Mouse (Mus musculus) hindbrain, embryonic 10.5 days (tissue): Measurements from ENCODE around the gene Rarb. TPM values are rescaled to one million over a fixed set of nuclear protein-coding genes. Genes with fewer than 3 reads are reported as not detected.

Source experiments
- DNase-seq: peaks from one replicate; pipeline ENCODE4 v3.0.0-alpha.2; 2017; ENCODE audit warnings: low spot score
- H3K27ac ChIP-seq: fragments of 300-500 bp; sonication (generic); 2 replicates; pipeline ENCODE4 v1.5.1; 2016; ENCODE audit warnings: mild to moderate bottlenecking, moderate library complexity
- H3K27me3 ChIP-seq: fragments of 300-500 bp; sonication (generic); 2 replicates; pipeline ENCODE4 v1.6.1; 2016; ENCODE audit warnings: mild to moderate bottlenecking; ENCODE audit not compliant: poor library complexity, insufficient read depth, severe bottlenecking
- H3K36me3 ChIP-seq: fragments of 300-500 bp; sonication (generic); 2 replicates; pipeline ENCODE4 v1.6.1; 2016; ENCODE audit warnings: mild to moderate bottlenecking, moderate library complexity
- H3K4me1 ChIP-seq: fragments of 300-500 bp; sonication (generic); replicated peaks from 2 replicates; pipeline ENCODE4 v1.6.1; 2016; ENCODE audit warnings: mild to moderate bottlenecking
- H3K4me3 ChIP-seq: fragments of 300-500 bp; sonication (generic); 2 replicates; pipeline ENCODE4 v1.5.1; 2016; ENCODE audit warnings: mild to moderate bottlenecking, moderate library complexity
- H3K9me3 ChIP-seq: fragments of 300-500 bp; sonication (generic); 2 replicates; pipeline ENCODE4 v1.6.1; 2016; ENCODE audit warnings: mild to moderate bottlenecking, moderate library complexity
- WGBS: fragments of 180-500 bp; shearing (Covaris S2); methylation state at CpG from one replicate; pipeline ENCODE4 v1.1.7; 2016; 5-methylcytosine and 5-hydroxymethylcytosine counted together
- polyA plus RNA-seq: library from polyadenylated mRNA; unstranded; fragments of >200 nt; fragmentation: Nextera tagmentation; extraction: Ambion mirVana; gene quantifications from 2 replicates; pipeline ENCODE4 v1.2.1, GENCODE M21; 2016

Rarb gene
- polyA plus RNA-seq, 1 experiment from 2014 or later: 18.9 TPM

DNA sequence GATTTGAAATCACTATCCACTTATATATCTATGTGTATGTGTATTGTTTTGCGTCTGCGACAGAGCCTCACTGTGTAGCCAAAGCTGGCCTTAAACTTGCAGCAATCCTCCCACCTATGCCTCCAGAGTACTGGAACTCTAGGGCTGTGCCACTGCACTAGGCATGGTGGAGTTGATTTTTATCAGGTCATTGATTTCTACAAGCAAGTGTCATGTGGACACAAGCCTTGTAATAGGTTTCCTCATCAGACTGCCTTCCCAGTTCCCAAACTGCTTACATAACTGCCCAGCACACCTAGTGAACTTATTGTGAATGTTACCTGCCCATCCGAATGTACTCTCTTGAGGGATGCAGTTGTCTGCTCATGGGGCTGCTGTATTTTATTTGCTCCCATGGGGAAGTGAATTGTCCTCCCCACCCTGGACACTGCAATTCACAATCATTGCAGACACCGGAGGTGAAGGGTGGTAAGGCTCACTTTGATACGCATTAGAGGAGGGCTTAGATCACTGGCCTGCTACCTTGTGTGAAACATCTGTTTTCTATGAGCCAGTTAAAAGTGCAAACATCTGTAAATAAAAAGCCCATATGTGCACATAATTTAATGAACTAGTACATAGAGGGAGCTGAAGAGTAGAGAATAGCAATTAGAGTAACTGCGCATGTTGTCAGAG lies 257.3 kb downstream of the Rarb start:
- H3K4me1 ChIP-seq: 0 out of 2 replicates have a peak, but pooled peaks cover 2% of the 10 kb centered on the region
- H3K36me3 ChIP-seq: no peaks in the 10 kb centered on the region
- 87% methylated on average over 6 of the region's 6 CpGs for WGBS
- no peaks in the 10 kb centered on the region for H3K27me3 ChIP-seq
- no peak overlapping the region for H3K4me3 ChIP-seq
- no peak for DNase-seq
- no peaks in the 10 kb centered on the region for H3K9me3 ChIP-seq
- no peak overlapping the region for H3K27ac ChIP-seq

GRCm38 (mm10) chr14:16559294-16560217 lies 259.4 kb downstream of the Rarb start:
- Histone ChIP-seq H3K4me1 (peaks cover 8% of the 10 kb centered on the region), H3K4me3 (no peak overlapping the region)
- 83% methylated on average over 12 of the region's 12 CpGs for WGBS

GRCm38 (mm10) chr14:16558033-16558432 lies 260.9 kb downstream of the Rarb start:
- Histone ChIP-seq H3K9me3 (no peaks in the 10 kb centered on the region), H3K4me1 (peaks cover 13% of the 10 kb centered on the region), H3K27ac (no peak overlapping the region), H3K4me3 (no peak overlapping the region), H3K36me3 (no peaks in the 10 kb centered on the region), H3K27me3 (no peaks in the 10 kb centered on the region)
- 89% methylated on average over 2 of the region's 2 CpGs for WGBS
- no peak for DNase-seq

More at GRCm38 (mm10) chr14:16559294-16560217, 259.4 kb downstream of the Rarb start:
- Histone ChIP-seq H3K36me3 (no peaks in the 10 kb centered on the region), H3K27ac (no peak overlapping the region), H3K27me3 (no peaks in the 10 kb centered on the region), H3K9me3 (no peaks in the 10 kb centered on the region)
- DNase-seq: no peak

DNA sequence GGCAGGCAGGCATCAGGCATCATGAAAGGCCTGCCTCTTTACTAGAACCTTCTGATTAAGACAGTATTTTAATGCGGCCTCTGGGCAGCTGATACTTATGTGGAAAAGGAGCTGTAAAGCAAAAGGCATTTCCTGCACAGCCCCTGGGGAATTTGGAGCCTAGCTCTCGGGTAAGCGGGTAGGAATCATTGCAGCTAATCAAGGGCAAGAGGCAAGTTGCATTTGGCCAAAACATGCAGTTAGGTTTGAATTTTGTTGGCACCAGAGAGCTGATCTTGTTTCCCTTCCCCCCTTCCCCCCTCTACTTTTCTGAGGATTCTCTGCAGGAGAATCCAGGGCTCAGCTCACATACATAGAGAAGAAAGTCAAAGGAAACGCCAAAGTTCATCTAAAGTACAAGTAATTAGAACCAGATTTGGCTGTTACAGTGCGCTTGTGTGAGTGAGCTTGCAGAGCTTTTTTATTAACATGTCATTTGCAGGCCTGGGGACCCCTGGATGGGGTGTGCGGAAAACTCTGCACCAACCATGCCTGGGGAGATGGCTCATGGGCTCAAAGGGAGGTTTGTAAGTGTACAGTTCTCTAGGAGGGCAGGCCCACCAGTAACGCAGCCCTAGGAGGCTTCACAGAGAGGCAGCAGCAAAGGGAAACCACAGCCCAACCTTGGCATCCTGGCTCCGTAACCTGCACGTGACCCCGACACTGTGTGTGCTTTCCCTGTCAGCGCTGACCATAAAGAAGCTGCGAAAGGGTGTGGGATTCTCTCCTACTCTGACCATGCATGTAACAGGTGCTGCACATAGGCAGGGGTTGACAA lies 264.1 kb downstream of the Rarb start:
- Histone ChIP-seq H3K27me3 (no peaks in the 10 kb centered on the region), H3K4me1 (peaks cover 16% of the 10 kb centered on the region), H3K27ac (peak overlapping the region; percentile 59), H3K4me3 (no peak overlapping the region), H3K36me3 (no peaks in the 10 kb centered on the region), H3K9me3 (no peaks in the 10 kb centered on the region)
- peak; percentile 43 for DNase-seq
- 59% methylated on average over 12 of the region's 12 CpGs for WGBS

DNA sequence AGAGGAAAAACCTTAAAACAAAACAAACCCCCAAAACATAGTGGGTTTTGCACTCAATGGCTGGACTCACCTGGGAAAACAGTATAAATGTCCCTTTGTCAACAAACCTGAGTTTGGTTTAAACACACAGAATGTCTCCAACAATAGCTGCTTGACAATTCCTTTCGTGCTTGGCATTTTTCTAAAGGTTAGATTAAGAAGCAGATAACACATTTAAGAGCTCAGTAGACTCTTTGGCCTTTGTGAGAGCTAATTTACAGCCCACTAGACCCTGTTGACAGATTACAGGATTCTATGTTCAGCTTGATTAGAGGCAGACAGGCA lies 264.7 kb downstream of the Rarb start:
- Histone ChIP-seq H3K27me3 (no peaks in the 10 kb centered on the region), H3K4me3 (no peak overlapping the region), H3K27ac (peak overlapping the region; percentile 9), H3K4me1 (peaks cover 16% of the 10 kb centered on the region), H3K9me3 (no peaks in the 10 kb centered on the region), H3K36me3 (no peaks in the 10 kb centered on the region)
- no peak for DNase-seq
- 66% methylated on average over 1 of the region's 1 CpGs for WGBS

GRCm38 (mm10) chr14:16552293-16552692 lies 266.7 kb downstream of the Rarb start:
- Histone ChIP-seq H3K27ac (no peak overlapping the region), H3K4me3 (no peak overlapping the region), H3K4me1 (peaks cover 21% of the 10 kb centered on the region), H3K27me3 (no peaks in the 10 kb centered on the region), H3K9me3 (no peaks in the 10 kb centered on the region), H3K36me3 (no peaks in the 10 kb centered on the region)
- 76% methylated on average over 1 of the region's 1 CpGs for WGBS
- no peak for DNase-seq

GRCm38 (mm10) chr14:16551843-16552242 lies 267.1 kb downstream of the Rarb start:
- Histone ChIP-seq H3K36me3 (no peaks in the 10 kb centered on the region), H3K27me3 (no peaks in the 10 kb centered on the region), H3K9me3 (no peaks in the 10 kb centered on the region), H3K4me1 (peaks cover 21% of the 10 kb centered on the region), H3K4me3 (no peak overlapping the region), H3K27ac (no peak overlapping the region)
- 98% methylated on average over 1 of the region's 1 CpGs for WGBS
- DNase-seq: no peak

DNA sequence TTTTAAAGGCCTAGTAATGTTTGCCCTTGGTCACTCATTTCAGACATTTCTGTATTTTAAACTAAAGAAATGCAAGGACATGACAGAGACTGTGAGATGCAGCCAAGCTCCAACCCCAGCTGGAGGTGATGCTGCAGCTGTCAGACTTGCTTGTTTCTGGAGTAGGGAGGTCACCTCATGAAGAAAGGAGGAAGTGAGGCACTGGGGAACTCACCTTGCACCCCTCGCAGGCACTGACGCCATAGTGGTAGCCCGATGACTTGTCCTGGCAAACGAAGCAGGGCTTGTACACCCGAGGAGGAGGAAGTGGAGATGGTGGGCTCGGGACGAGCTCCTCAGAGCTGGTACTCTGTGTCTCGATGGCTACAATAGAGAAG lies 270.8 kb downstream of the Rarb start:
- DNase-seq: no peak
- Histone ChIP-seq H3K27ac (no peak overlapping the region), H3K36me3 (no peaks in the 10 kb centered on the region), H3K9me3 (no peaks in the 10 kb centered on the region), H3K4me3 (no peak overlapping the region), H3K4me1 (0 out of 2 replicates have a peak, but pooled peaks cover 10% of the 10 kb centered on the region), H3K27me3 (no peaks in the 10 kb centered on the region)
- 88% methylated on average over 8 of the region's 8 CpGs for WGBS

- DNase-seq: no peak
- H3K4me1 ChIP-seq: 0 out of 2 replicates have a peak, but pooled peaks cover 5% of the 10 kb centered on the region
- no peaks in the 10 kb centered on the region for H3K9me3 ChIP-seq
- H3K27me3 ChIP-seq: no peaks in the 10 kb centered on the region
- WGBS: 83% methylated on average over 6 of the region's 6 CpGs
- H3K36me3 ChIP-seq: no peaks in the 10 kb centered on the region
- H3K4me3 ChIP-seq: no peak overlapping the region
- no peak overlapping the region for H3K27ac ChIP-seq
Observed at GRCm38 (mm10) chr14:16547492-16548199, 271.3 kb downstream of the Rarb start.

- H3K27me3 ChIP-seq: no peaks in the 10 kb centered on the region
- 71% methylated on average over 2 of the region's 2 CpGs for WGBS
Observed at GRCm38 (mm10) chr14:16544995-16545394, 274.0 kb downstream of the Rarb start.

DNA sequence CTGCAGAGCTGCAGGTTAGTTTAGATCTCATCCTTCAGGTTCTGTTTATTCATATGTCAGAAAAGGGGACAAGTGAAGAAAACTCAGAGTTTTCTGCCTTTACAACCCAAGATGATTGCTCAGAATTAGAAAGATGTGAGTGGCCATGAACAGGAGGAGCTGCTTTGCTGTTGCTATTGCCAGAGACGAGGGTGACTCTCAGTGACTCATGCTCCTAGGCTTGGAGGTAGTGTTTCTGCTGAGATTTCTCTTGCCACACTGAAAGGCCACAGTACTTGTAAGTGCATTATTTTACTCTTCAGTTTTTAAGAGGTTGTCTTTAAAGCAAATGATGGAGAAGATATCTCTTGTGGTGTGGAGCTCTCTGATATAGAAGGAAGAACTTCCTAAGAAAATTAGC lies 277.3 kb downstream of the Rarb start:
- 74% methylated on average over 1 of the region's 1 CpGs for WGBS
- no peaks in the 10 kb centered on the region for H3K27me3 ChIP-seq

More at GRCm38 (mm10) chr14:16544995-16545394, 274.0 kb downstream of the Rarb start:
- no peak overlapping the region for H3K27ac ChIP-seq
- DNase-seq: no peak
- H3K4me3 ChIP-seq: no peak overlapping the region
- H3K9me3 ChIP-seq: no peaks in the 10 kb centered on the region
- no peaks in the 10 kb centered on the region for H3K36me3 ChIP-seq
- H3K4me1 ChIP-seq: 0 out of 2 replicates have a peak, but pooled peaks cover 5% of the 10 kb centered on the region

DNA sequence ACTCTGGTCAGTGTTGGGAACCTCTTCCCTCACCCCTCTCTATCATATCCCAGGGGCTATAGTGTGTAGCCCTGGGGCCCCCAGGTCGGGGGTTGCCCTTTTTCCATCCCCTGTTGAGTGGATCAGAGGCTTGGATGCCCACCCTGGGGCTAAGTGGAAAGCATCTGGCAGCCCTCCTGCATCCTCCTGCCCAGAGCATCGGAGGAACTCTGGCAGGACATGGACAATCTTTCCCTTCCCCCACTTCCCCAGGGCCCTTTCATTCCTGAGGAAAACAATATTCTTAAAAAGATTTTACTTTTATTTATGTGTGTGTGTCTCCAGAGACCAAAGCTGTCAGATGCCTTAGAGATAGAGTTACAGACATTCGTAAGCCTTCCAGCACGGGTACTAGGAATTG lies 281.5 kb downstream of the Rarb start:
- DNase-seq: no peak
- Histone ChIP-seq H3K27me3 (no peaks in the 10 kb centered on the region), H3K9me3 (no peaks in the 10 kb centered on the region), H3K36me3 (no peaks in the 10 kb centered on the region), H3K4me3 (no peak overlapping the region), H3K4me1 (0 out of 2 replicates have a peak, but pooled peaks cover 8% of the 10 kb centered on the region), H3K27ac (no peak overlapping the region)
- WGBS: 53% methylated on average over 4 of the region's 4 CpGs

More for the DNA sequence above, 277.3 kb downstream of the Rarb start:
- Histone ChIP-seq H3K36me3 (no peaks in the 10 kb centered on the region), H3K27ac (no peak overlapping the region), H3K4me1 (0 out of 2 replicates have a peak, but pooled peaks cover 3% of the 10 kb centered on the region), H3K4me3 (no peak overlapping the region), H3K9me3 (no peaks in the 10 kb centered on the region)
- DNase-seq: no peak
